Mouse (Mus musculus) heart, postnatal 4 days (tissue): ENCODE results near the gene Rnaseh2b. TPM values are rescaled to one million over a fixed set of nuclear protein-coding genes. Genes with fewer than 3 reads are reported as not detected.
A peak's percentile ranks its signal among the peaks of the same experiment; 100 is the strongest.

ENCODE experiments used
- DNase-seq: peaks from one replicate; pipeline ENCODE4 v3.0.0; 2021
- total RNA-seq, 2 experiments: library from RNA; stranded (reverse); gene quantifications; 2 replicates each; pipeline ENCODE4 v1.2.3; 2021

The Rnaseh2b gene
- total RNA-seq, 2 experiments from 2014 or later: 34.9 to 35.5 TPM

- no peak for DNase-seq
These were observed 30.4 kb downstream of the Rnaseh2b start for GRCm38 (mm10) chr14:62322581-62323344.

DNA sequence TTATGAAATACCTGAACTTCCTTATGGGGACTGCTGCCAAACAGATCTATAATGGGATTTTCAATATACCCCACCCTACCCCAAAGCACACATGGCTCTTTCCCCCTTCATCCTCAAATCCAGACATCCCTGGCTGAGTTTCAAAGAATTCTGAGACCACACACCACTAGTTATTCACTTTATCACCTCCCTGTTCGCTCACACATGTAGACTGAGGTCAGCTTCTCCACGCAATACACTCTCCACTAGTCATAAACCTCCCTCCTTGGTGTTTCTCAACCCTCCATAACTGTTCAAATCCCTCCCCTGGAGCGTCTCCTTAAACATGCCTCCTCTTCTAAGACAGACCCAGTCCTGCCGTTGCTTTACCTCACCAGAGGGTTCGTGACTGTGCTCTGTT is 31.1 kb downstream of the Rnaseh2b start:
- DNase-seq: no peak

DNA sequence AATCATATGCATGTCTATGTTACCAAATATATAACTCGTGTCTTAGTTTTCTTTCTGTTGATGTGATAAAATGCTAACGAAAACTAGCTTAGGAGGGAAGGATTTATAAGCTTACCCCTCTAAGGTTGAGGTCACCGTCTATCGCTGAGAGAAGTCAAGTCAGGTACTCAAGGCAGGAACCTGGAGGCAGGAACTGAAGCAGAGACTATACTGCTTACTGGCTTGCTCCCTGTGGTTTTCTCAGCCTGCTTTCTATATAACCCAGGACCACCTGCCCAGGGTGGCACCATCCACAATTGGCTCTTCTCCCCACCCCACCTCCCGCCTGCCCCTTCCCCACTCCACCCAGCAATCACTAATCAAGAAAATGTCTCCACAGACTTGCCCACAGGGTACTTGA is 32.6 kb downstream of the Rnaseh2b start:
- no peak for DNase-seq

DNA sequence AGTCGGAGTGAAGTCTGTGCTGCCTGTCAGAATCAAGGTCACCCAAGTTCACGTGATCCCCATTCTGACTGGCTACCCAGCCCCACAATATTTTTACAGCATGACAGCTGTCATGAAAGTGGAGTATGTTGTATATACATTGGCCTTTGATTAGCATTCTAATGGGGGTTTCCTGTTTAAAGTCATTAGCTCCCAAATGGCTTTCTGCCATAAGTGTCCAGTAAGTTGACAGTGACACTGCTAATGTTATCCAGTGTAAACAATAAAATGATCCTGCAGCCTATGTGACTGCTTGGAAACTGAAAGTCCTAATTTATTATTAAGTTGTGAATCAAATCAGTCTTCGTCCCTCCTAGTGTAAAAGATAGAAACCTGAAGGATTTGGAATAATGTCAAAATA is 33.6 kb downstream of the Rnaseh2b start:
- no peak for DNase-seq

DNA sequence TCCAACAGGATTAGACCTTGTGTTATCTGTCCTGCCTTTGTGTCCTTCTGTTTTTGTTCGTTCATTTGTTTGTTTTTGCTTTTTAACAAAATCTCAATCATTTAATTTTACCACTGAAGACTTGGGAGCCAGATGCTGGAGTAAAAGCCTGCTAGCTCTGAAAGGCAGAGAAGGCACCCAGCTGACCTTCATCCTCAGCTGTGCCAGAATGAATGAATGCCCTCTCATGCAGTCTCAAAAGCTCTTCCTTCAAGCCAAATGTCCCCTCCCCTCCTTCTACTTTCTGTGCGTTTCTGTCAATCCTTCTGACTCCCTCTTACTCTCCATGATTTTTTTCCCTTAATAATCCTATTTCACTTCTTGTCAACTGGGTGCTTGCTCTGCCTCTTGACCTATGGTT is 34.8 kb downstream of the Rnaseh2b start:
- DNase-seq: no peak

DNA sequence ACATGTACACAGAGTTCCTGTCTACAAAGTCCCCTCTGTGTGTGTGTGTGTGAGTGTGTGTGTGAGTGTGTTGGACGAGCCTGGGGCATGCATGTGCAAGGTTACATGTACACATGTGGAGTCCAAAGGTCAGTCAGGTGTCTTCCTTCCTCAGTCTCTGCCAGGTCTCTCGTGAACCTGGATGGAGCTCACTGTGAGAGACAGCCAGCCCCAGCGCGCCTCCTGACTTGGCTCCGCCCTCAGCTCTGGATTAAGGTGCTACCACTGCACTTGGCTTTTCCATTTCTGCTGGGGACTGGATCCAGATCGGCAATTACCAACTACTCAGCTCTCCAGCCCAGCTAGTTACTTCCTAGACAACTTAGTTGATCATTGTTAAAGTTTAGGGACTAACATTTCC is 36.2 kb downstream of the Rnaseh2b start:
- no peak for DNase-seq

DNA sequence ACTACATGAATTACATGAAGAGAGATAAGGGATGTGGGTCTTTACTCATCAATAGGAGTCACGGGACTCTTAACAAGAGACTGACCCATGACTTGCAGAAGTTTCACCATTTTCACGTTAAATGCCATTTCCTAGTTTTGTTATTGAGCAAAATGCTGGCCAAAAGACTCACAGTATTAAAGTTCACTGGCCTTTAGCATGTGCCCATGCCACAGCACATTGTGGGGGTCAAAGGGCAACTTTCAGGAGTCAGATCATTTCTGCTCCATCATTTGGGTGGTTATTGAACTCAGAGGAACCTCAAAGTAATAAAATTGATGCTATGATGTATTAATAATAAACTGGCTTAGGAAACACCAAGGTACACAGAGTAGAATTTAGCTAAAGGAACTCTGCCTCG is 37.2 kb downstream of the Rnaseh2b start:
- DNase-seq: no peak

DNA sequence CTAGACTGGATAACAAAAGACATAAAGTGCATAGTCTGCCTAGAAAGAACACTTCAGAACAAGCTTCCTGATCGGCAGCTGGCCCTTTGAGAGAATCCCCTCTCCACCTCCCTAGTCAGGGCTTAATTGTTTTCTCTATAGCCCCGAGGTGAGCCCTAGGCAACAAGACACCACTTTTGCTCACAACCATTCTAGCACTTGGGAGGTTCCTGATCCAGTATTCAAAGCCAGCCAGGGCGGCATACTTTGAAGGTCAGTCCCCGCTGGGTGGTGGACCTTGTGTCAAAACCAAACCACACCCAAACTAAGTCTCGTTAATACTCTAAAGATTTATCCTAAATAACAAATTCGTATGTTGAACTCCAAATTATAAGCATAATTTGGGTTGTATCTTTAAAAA is 39.1 kb downstream of the Rnaseh2b start:
- no peak for DNase-seq

DNA sequence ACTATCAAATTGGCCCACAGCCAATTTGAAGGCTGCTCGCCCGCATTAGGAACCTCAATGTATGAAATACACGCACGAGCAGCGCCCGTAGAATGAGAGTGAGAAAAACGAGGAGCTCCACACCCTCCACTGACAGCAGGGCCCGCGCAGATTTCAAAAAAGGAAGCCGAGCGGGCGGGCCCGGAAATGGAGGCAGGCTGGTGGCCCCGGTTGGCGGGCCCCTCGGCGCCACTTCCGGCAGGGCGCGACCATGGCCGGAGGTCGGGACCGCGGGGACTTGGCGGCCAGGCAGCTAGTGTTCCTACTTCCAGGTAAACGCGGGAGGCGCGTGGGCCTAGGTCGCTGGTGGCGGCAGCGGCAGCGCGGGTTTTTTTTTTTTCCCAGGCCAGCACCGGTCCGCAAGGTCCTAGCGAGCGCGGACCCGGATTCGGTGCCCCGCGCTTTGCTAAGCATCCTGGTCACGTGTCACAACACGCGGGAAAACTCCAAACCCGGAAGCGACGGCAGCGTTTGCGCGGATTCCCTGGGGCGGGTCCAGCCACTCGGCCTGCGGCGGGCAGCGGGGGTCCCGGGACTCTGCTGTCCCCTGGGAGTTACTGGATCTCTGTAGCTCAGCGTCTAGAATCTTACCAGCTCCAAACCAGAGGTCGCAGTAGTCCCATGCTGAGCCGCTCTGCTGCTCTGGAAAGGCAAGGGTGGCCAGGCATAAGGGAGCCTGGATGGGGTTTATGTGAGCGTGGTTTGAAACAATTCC is 39.7 kb downstream of the Rnaseh2b start:
- DNase-seq: peak; percentile 92

GRCm38 (mm10) chr14:62333909-62334687 is 41.7 kb downstream of the Rnaseh2b start:
- no peak for DNase-seq

GRCm38 (mm10) chr14:62339196-62339595 is 46.8 kb downstream of the Rnaseh2b start:
- DNase-seq: peak; percentile 26

GRCm38 (mm10) chr14:62341887-62342642 is 49.7 kb downstream of the Rnaseh2b start:
- no peak for DNase-seq

- DNase-seq: peak; percentile 29
These were observed 50.3 kb downstream of the Rnaseh2b start for GRCm38 (mm10) chr14:62342643-62343144.

DNA sequence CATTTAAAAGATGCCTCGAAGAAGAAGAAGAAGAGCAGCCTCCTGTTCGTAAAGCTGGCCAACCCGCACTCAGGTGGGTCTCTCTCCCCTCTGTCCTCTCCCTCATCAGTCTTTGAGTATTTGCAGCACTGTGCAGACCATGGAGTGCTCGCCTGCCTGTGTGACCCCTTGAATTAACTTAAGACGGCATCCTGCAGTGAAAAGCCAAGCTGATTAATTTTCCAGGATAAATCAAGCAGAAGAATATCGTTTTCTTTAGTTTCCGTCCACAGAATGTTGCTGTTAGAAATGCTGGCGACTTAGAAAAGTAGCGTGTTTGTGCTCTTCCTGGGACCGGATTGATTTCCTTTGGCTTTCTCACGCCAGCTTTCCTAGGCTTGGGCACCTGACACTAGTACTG is 54.2 kb downstream of the Rnaseh2b start:
- no peak for DNase-seq

GRCm38 (mm10) chr14:62347103-62347502 is 54.7 kb downstream of the Rnaseh2b start:
- DNase-seq: no peak

DNA sequence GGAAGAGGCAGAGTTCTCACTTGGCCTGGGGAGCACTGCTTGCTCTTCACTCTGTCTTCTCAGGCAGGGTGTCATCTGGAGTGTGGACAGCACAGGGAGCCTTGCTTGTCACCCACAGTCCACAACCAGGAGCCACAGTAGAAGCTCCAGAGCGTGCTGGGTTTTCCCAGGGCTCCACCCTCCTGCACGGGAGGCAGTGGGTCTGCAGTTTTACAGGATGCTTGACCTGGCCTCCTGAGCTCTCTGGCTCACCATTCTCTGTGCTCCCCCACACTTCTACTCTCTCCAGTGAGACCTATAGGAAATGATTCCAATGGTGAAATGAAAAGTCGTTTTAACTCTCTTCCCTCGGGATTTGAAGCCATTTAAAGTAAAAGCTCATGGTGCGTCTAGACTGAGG is 57.4 kb downstream of the Rnaseh2b start:
- DNase-seq: no peak

DNA sequence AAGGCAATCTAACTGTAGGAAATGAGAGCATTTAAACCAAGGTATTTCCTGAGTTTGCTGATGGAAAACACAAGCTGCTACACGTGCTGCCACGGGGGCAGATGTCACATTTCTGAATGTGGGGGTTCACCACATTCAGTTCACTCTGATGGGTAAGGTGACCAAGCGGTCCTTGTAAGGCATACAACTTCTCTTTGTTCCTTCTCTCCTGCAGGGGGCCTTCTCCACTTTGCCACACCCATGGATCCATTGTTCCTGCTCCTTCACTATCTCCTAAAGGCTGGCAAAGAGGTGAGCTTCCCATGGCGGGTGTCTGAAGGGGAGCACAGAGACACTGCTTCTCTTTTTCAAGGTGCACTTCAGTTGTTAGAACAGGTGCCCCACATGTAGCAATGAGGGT is 57.8 kb downstream of the Rnaseh2b start:
- DNase-seq: no peak

DNA sequence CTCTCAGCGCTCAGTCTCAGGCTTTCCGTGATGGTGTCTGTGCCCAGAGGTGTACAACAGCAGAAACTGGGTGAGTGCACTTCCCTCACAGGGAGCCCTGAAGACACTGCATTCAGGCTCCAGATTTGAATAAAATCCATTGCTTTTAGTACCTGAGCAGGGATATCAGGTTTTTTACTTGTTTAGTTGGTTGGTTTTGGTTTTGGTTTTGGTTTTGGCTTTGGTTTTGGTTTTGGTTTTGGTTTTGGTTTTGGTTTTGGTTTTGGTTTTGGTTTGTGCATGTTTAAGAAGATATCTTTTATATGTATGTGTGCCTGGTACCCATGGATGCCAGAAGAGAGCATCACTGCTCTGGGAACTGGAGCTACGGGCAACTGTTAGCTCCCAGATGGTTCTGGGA is 58.5 kb downstream of the Rnaseh2b start:
- no peak for DNase-seq

- no peak for DNase-seq
These were observed 61.0 kb downstream of the Rnaseh2b start for GRCm38 (mm10) chr14:62353372-62353771.

DNA sequence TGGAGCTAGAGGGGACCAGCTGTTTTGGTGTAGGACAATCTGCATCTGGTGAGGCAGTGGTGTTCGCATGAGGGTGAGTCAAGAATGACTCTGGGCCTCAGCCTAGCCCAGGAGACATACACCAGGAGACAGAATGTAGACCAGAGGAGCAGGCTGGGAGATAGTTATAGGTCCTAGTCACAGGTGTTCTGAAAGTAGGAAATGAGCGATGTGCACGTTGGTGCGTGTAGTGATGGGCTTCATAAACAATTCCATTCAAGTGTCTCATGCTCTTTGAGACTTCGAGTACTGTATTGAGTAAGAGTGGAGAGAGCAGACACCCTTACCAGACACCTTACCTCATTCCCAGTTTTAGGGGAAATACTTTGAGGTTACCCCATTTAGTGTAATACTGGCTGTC is 61.4 kb downstream of the Rnaseh2b start:
- no peak for DNase-seq

DNA sequence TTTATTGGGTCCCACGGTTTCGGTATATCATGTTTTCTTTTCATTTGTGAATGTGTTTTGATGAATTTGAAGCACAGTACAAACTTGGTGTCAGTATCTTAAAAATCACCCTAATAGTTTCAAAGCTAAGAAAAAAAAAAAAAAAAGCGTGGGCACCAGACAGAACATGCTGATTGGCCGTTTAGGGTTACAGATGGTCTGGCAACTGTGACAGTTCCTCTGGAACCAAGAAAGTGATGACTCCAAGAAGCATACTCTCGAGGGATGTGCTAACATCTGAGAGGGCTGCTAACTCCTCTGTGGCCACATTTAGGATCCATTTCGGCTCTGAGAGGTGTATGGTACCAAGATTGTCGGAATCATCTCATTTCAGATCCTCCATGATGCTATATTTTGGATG is 62.8 kb downstream of the Rnaseh2b start:
- DNase-seq: no peak

DNA sequence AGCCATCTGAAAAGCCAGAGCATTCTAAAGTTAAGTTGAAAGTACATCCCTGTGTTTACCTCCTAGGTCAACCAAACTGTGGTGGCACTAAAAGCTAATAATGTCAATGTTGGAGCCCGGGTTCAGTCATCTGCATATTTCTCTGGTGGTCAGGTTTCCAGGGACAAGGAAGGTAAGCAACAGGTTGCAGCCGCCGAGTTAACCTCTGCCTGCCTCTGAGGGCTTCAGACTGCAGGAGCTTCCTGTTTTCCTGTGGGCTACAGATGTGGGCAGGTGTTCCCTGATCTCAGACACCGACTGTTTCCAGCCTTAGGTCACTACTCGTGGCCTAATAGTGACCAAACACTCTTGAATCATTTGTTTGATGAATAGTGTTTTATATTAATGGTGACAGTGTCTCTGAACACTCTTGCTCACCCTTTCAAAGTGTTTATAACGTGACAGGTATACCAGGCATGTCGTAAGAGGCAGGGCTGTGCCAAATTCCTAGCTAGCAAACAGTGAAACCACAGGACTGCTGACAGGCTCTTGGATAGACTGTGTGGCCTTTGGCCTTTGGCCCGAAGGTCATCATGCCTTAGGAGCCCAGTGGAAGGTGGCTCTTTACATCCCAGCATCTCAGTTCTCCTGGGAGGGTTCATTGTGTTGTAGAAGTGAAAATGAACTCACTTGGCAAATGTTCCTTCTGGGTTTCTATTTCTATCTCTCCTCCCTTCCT is 69.0 kb downstream of the Rnaseh2b start:
- DNase-seq: no peak
